Mouse (Mus musculus) lung, postnatal 10 days (tissue): Measurements from ENCODE around the gene Pgbd1.

Source experiments
- DNase-seq: peaks from one replicate; pipeline ENCODE4 v3.0.0; 2021

The Pgbd1 gene

GRCm38 (mm10) chr13:21415266-21415665 lies 25.6 kb downstream of the Pgbd1 start:
- DNase-seq, result no peak

GRCm38 (mm10) chr13:21414231-21415212 lies 26.3 kb downstream of the Pgbd1 start:
- no peak for DNase-seq

- DNase-seq, result no peak
Observed at GRCm38 (mm10) chr13:21408805-21409459, 31.9 kb downstream of the Pgbd1 start.

- DNase-seq, result peak; percentile 92
Observed at GRCm38 (mm10) chr13:21407969-21408804, 32.7 kb downstream of the Pgbd1 start.

GRCm38 (mm10) chr13:21407341-21407740 lies 33.5 kb downstream of the Pgbd1 start:
- DNase-seq, result no peak

GRCm38 (mm10) chr13:21402848-21403247 lies 38.0 kb downstream of the Pgbd1 start:
- no peak for DNase-seq

- peak; percentile 92 for DNase-seq
Observed at GRCm38 (mm10) chr13:21402287-21402846, 38.5 kb downstream of the Pgbd1 start, which contains the start of gene Zkscan3. Gene Zkscan3 (minus strand): TSS chr13:21402755.

GRCm38 (mm10) chr13:21401636-21402286 lies 39.1 kb downstream of the Pgbd1 start:
- no peak for DNase-seq

- no peak for DNase-seq
Observed at GRCm38 (mm10) chr13:21401166-21401565, 39.7 kb downstream of the Pgbd1 start.

GRCm38 (mm10) chr13:21397486-21397885 lies 43.4 kb downstream of the Pgbd1 start:
- DNase-seq, result no peak

GRCm38 (mm10) chr13:21396048-21396447 lies 44.8 kb downstream of the Pgbd1 start:
- peak; percentile 28 for DNase-seq

GRCm38 (mm10) chr13:21395623-21396022 lies 45.2 kb downstream of the Pgbd1 start:
- DNase-seq, result no peak

- DNase-seq, result no peak
Observed at GRCm38 (mm10) chr13:21395211-21395610, 45.6 kb downstream of the Pgbd1 start.

- DNase-seq, result no peak
Observed at GRCm38 (mm10) chr13:21377773-21378172, 63.1 kb downstream of the Pgbd1 start.

GRCm38 (mm10) chr13:21372700-21373099 lies 68.2 kb downstream of the Pgbd1 start:
- no peak for DNase-seq
